Mouse (Mus musculus): ENCODE data around the gene H2afx. TPM values are rescaled to one million over a fixed set of nuclear protein-coding genes. Genes with fewer than 3 reads are reported as not detected.
A peak's percentile ranks its signal among the peaks of the same experiment; 100 is the strongest.

The H2afx gene
- total and polyA plus RNA-seq, 2 experiments from 2014 or later = 112 to 145 TPM

GRCm38 (mm10) chr9:44341487-44341886 is 7.0 kb downstream of the H2afx start:
- H3K27ac ChIP-seq (ENCODE audit: low read depth, low read length) = no peak overlapping the region
- ATAC-seq (ENCODE audit: low FRiP score) (no peak), DNase-seq (ENCODE audit: low spot score) (no peak)
- 93% methylated on average over 5 of the region's 5 CpGs for WGBS
- H3K4me1 ChIP-seq (ENCODE audit: insufficient read depth, low read length) = peaks cover 14% of the 10 kb centered on the region; the same call in 1 of the 2 replicates
- H3K9me3 ChIP-seq (ENCODE audit: low read length) = no peaks in the 10 kb centered on the region
- no peak overlapping the region for H3K4me2 ChIP-seq (ENCODE audit: low read depth, low read length, poor library complexity, severe bottlenecking)
- H3K27me3 ChIP-seq (ENCODE audit: insufficient read depth, low read length) = no peaks in the 10 kb centered on the region
- TF ChIP-seq CTCF (IDR thresholded peaks at IDR 0.05) = no peak
- H3K36me3 ChIP-seq (ENCODE audit: insufficient read depth, low read length) = peaks cover 10% of the 10 kb centered on the region
- H3K9ac ChIP-seq (replicated peaks; ENCODE audit: low read length, poor library complexity, severe bottlenecking) = no peak overlapping the region
- H3K4me3 ChIP-seq (ENCODE audit: low read depth, low read length) = no peak overlapping the region

DNA sequence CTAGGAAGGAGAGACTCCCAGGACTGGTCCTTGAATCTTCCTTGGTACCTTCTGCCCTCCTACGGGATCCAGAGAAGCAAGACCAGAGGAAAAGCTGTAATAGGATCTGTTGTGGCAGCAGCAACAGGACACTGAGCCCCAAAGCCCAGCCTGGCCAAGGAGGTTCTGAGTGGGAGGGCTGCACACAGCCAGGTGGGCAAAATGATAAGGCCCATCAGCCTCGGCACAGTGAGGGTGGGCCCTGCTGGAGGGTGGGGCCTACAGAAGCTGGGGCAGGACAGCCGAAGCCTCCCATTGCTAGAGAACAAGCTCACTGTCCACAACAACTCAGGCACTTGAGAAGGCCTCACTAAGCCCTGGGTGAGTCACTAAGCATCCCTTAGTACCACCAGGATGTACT is 7.7 kb downstream of the H2afx start:
- ATAC-seq (ENCODE audit: low FRiP score) (no peak), DNase-seq (ENCODE audit: low spot score) (no peak)
- Histone ChIP-seq H3K4me2 (ENCODE audit: low read depth, low read length, poor library complexity, severe bottlenecking) (no peak overlapping the region), H3K4me1 (ENCODE audit: insufficient read depth, low read length) (0 out of 2 replicates have a peak, but pooled peaks cover 9% of the 10 kb centered on the region), H3K9ac (replicated peaks; ENCODE audit: low read length, poor library complexity, severe bottlenecking) (no peak overlapping the region), H3K4me3 (ENCODE audit: low read depth, low read length) (no peak overlapping the region), H3K27me3 (ENCODE audit: insufficient read depth, low read length) (no peaks in the 10 kb centered on the region), H3K27ac (ENCODE audit: low read depth, low read length) (no peak overlapping the region), H3K36me3 (ENCODE audit: insufficient read depth, low read length) (peaks cover 10% of the 10 kb centered on the region), H3K9me3 (ENCODE audit: low read length) (no peaks in the 10 kb centered on the region)
- 88% methylated on average over 3 of the region's 3 CpGs for WGBS
- no peak for TF ChIP-seq CTCF (IDR thresholded peaks at IDR 0.05)

DNA sequence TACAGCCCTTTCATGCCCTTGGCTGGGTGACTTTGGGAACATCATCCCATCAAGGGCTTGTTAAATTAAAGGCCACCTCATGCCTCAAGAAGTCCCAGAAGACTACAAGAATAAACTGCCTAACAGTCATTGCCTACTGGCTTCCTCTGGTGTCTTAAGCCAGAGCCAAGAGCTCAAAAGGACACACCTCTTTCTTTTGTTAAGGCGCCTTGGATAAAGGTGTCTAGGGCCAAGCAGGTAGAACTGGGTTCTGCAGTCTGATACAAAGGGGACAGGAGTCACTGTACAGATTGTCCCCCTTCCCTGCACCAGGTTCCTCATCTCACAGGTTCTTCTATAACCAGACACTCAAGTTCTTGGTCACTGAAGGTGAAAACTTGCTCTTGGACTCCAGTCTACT is 8.1 kb downstream of the H2afx start:
- Histone ChIP-seq H3K9me3 (ENCODE audit: low read length) (no peaks in the 10 kb centered on the region), H3K4me1 (ENCODE audit: insufficient read depth, low read length) (0 out of 2 replicates have a peak, but pooled peaks cover 9% of the 10 kb centered on the region), H3K4me2 (ENCODE audit: low read depth, low read length, poor library complexity, severe bottlenecking) (no peak overlapping the region), H3K9ac (replicated peaks; ENCODE audit: low read length, poor library complexity, severe bottlenecking) (no peak overlapping the region), H3K36me3 (ENCODE audit: insufficient read depth, low read length) (peaks cover 14% of the 10 kb centered on the region), H3K27me3 (ENCODE audit: insufficient read depth, low read length) (no peaks in the 10 kb centered on the region), H3K4me3 (ENCODE audit: low read depth, low read length) (no peak overlapping the region), H3K27ac (ENCODE audit: low read depth, low read length) (no peak overlapping the region)
- no peak for TF ChIP-seq CTCF (IDR thresholded peaks at IDR 0.05)
- ATAC-seq (ENCODE audit: low FRiP score) (no peak), DNase-seq (ENCODE audit: low spot score) (no peak)
- 100% methylated on average over 1 of the region's 1 CpGs for WGBS

GRCm38 (mm10) chr9:44343290-44343689 is 8.8 kb downstream of the H2afx start:
- H3K9ac ChIP-seq (replicated peaks; ENCODE audit: low read length, poor library complexity, severe bottlenecking) = peak overlapping the region; percentile 87
- ATAC-seq (ENCODE audit: low FRiP score) (no peak), DNase-seq (ENCODE audit: low spot score) (no peak)
- no peaks in the 10 kb centered on the region for H3K9me3 ChIP-seq (ENCODE audit: low read length)
- 0 out of 2 replicates have a peak, but pooled peaks cover 9% of the 10 kb centered on the region for H3K4me1 ChIP-seq (ENCODE audit: insufficient read depth, low read length)
- H3K36me3 ChIP-seq (ENCODE audit: insufficient read depth, low read length) = peaks cover 21% of the 10 kb centered on the region
- H3K4me2 ChIP-seq (ENCODE audit: low read depth, low read length, poor library complexity, severe bottlenecking) = peak overlapping the region; percentile 65
- peak overlapping the region; percentile 73 for H3K4me3 ChIP-seq (ENCODE audit: low read depth, low read length)
- TF ChIP-seq CTCF (IDR thresholded peaks at IDR 0.05) = no peak
- no peaks in the 10 kb centered on the region for H3K27me3 ChIP-seq (ENCODE audit: insufficient read depth, low read length)
- WGBS = 9% methylated on average over 6 of the region's 6 CpGs
- H3K27ac ChIP-seq (ENCODE audit: low read depth, low read length) = peak overlapping the region; percentile 97

DNA sequence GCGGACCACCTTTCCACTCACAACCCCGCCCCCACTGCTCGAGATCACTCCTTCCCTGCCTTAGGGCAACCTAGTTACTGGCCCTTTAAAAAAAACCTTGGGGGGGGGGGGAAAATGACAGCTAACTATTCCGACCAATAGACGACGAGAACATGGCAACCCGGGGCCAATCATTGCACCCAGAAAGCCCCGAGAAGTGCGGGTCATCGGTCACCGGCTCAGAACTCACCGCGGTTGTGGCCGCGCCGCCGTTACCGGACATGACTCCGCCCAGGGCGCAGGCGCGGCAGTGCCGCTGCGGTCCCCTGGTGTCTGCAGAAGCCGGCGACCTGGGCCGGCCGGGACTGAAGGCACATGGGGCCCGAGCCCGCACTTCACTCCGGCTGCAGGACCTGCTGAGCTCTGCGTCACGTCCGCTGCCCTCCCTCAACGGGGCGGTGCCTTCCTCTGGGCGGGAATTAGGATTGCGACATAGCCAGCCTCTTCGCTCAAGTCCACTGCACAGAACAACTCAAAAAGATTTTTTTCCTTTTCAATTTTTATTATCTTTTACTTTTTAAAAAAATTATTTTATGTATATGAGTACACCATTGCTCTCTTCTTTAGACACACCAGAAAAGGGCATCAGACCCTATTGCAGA is 9.4 kb downstream of the H2afx start, which contains the start of gene Hmbs:
Hmbs (minus strand) TSS at position 448 of the 641 bp plus-strand sequence.
- peak; percentile 95 for DNase-seq (ENCODE audit: low spot score)
- Histone ChIP-seq H3K9ac (replicated peaks; ENCODE audit: low read length, poor library complexity, severe bottlenecking) (peak within 1 kb of the TSS; percentile 87), H3K36me3 (ENCODE audit: insufficient read depth, low read length) (peaks cover 24% of the 10 kb centered on the region), H3K4me3 (ENCODE audit: low read depth, low read length) (peak within 1 kb of the TSS; percentile 73), H3K9me3 (ENCODE audit: low read length) (no peaks in the 10 kb centered on the region), H3K27ac (ENCODE audit: low read depth, low read length) (peak within 1 kb of the TSS; percentile 97), H3K27me3 (ENCODE audit: insufficient read depth, low read length) (no peaks in the 10 kb centered on the region), H3K4me1 (ENCODE audit: insufficient read depth, low read length) (0 out of 2 replicates have a peak, but pooled peaks cover 9% of the 10 kb centered on the region), H3K4me2 (ENCODE audit: low read depth, low read length, poor library complexity, severe bottlenecking) (peak within 1 kb of the TSS; percentile 65)
- WGBS = 0% methylated on average over 39 of the region's 39 CpGs
- no peak for TF ChIP-seq CTCF (IDR thresholded peaks at IDR 0.05)
- peak; percentile 95 for ATAC-seq (ENCODE audit: low FRiP score)
